Mouse (Mus musculus) CH12.LX (cell line): ENCODE results near the gene Chat.

Source experiments
- BHLHE40 ChIP-seq: IDR thresholded peaks from 2 replicates; pipeline ENCODE4 v1.6.1; 2011; ENCODE audit warnings: mild to moderate bottlenecking, low read depth, low read length, improper control_type of control experiment
- CTCF ChIP-seq, 2 experiments: IDR thresholded peaks in 1 of 2; conservative IDR thresholded peaks in 1 of 2; 2 replicates each; pipeline ENCODE4 v1.5.1; 2011 to 2012; ENCODE audit warnings: low read depth in 2 of 2, low read length in 2 of 2, improper control_type of control experiment in 1 of 2, inconsistent platforms in 1 of 2, mild to moderate bottlenecking in 1 of 2, moderate library complexity in 1 of 2
- E2F4 ChIP-seq: IDR thresholded peaks from 2 replicates; pipeline ENCODE4 v1.6.1; 2011; ENCODE audit warnings: low read depth, low read length, improper control_type of control experiment; ENCODE audit not compliant: insufficient replicate concordance
- MEF2A ChIP-seq: IDR thresholded peaks from 2 replicates; pipeline ENCODE4 v1.6.1; 2014; ENCODE audit warnings: low read depth, mild to moderate bottlenecking, inconsistent platforms, low read length, improper control_type of control experiment, borderline replicate concordance
- MYC ChIP-seq: IDR thresholded peaks from 2 replicates; pipeline ENCODE4 v1.6.1; 2011; ENCODE audit warnings: low read depth, mild to moderate bottlenecking, improper control_type of control experiment, low read length
- PAX5 ChIP-seq: IDR thresholded peaks from 2 replicates; pipeline ENCODE4 v1.6.1; 2012; ENCODE audit warnings: low read length, inconsistent platforms, mixed read lengths
- RAD21 ChIP-seq: IDR thresholded peaks from 2 replicates; pipeline ENCODE4 v1.6.1; 2011; ENCODE audit warnings: low read depth, mild to moderate bottlenecking, low read length, improper control_type of control experiment, moderate library complexity
- TBP ChIP-seq: conservative IDR thresholded peaks from 2 replicates; pipeline ENCODE4 v1.6.1; 2011; ENCODE audit warnings: low read depth, low read length, improper control_type of control experiment

GRCm38 (mm10) chr14:32476559-32476958 is 10.8 kb upstream of the Chat start:
- TF ChIP-seq MYC = no peak
- no peak for TF ChIP-seq MEF2A
- TF ChIP-seq CTCF (conservative IDR thresholded peaks at IDR 0.05 in 1 of 2, IDR thresholded peaks at IDR 0.05 in 1 of 2; ENCODE audit: low read depth in 2 of 2, low read length in 2 of 2) = no peak
- no peak for TF ChIP-seq RAD21
- no peak for TF ChIP-seq E2F4
- TF ChIP-seq PAX5 = no peak
- TF ChIP-seq BHLHE40 = no peak
- no peak for TF ChIP-seq TBP
